Mouse (Mus musculus): Measurements from ENCODE around the gene Il1r1. TPM values are rescaled to one million over a fixed set of nuclear protein-coding genes. Genes with fewer than 3 reads are reported as not detected.

Il1r1 gene
- polyA plus RNA-seq, 1 experiment from 2014 or later: 1.7 TPM

DNA sequence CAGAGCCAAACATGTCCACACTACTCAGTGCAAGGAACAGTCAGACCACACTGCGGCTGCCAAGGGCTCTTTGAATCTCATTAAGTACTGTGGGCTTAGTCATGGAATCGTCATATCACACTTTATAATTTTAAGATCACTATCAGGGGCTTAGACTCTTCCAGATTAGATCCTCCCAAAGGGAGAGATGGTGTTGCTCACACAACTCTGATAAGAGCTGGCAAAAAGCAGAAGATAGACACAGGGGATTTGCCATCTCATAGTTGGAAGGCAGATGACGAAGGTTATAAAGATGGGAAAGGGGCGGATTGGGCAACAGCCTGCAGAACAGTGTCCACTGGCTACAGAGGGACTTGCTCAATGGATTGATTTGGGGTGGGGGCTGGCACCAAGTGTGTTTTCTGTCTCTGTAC is 130.6 kb downstream of the Il1r1 start:
- Histone ChIP-seq H3K36me3 (ENCODE audit: control insufficient read depth, insufficient read depth, low read length) (no peaks in the 10 kb centered on the region), H3K4me3 (ENCODE audit: low read depth, low read length) (no peak overlapping the region), H3K27ac (ENCODE audit: low read depth, low read length) (no peak overlapping the region), H3K4me2 (replicated peaks; ENCODE audit: low read depth, low read length) (no peak overlapping the region), H3K27me3 (ENCODE audit: control insufficient read depth, insufficient read depth, low read length) (no peaks in the 10 kb centered on the region), H3K4me1 (replicated peaks; ENCODE audit: control insufficient read depth, insufficient read depth, low read length) (no peaks in the 10 kb centered on the region), H3K9ac (ENCODE audit: low read depth, low read length) (no peak overlapping the region), H3K9me3 (ENCODE audit: control insufficient read depth, low read length) (no peaks in the 10 kb centered on the region)
- ATAC-seq (ENCODE audit: low FRiP score) (no peak), DNase-seq (ENCODE audit: low spot score) (no peak)
- 93% methylated on average over 4 of the region's 4 CpGs for WGBS

GRCm38 (mm10) chr1:40355904-40356521 is 131.1 kb downstream of the Il1r1 start:
- ATAC-seq (ENCODE audit: low FRiP score): no peak
- Histone ChIP-seq H3K27me3 (ENCODE audit: control insufficient read depth, insufficient read depth, low read length) (no peaks in the 10 kb centered on the region), H3K9me3 (ENCODE audit: control insufficient read depth, low read length) (no peaks in the 10 kb centered on the region), H3K4me3 (ENCODE audit: low read depth, low read length) (no peak overlapping the region), H3K36me3 (ENCODE audit: control insufficient read depth, insufficient read depth, low read length) (no peaks in the 10 kb centered on the region), H3K4me1 (replicated peaks; ENCODE audit: control insufficient read depth, insufficient read depth, low read length) (no peaks in the 10 kb centered on the region), H3K27ac (ENCODE audit: low read depth, low read length) (no peak overlapping the region), H3K4me2 (replicated peaks; ENCODE audit: low read depth, low read length) (no peak overlapping the region), H3K9ac (ENCODE audit: low read depth, low read length) (no peak overlapping the region)
- DNase-seq (ENCODE audit: low spot score): no peak
- WGBS: 86% methylated on average over 10 of the region's 10 CpGs

DNA sequence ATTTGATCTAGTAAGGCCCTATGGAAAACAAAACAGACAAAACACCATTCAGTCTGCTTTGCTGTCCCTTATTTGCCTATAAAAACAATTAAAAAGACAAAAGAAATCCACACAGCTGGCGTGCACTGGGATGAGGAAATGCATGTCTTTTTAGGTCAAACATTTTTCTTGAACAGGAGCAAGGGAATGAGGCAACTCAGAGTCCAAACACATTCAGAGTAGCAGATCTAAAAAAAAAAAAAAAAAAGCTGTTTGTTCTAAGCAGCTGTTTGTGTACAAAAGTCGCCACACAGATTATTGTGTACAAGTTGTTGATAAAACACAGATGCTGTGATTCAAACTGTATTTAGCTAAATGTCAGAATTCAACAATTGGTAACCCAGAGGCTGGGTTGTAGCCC is 133.0 kb downstream of the Il1r1 start:
- H3K36me3 ChIP-seq (ENCODE audit: control insufficient read depth, insufficient read depth, low read length): no peaks in the 10 kb centered on the region
- H3K4me3 ChIP-seq (ENCODE audit: low read depth, low read length): no peak overlapping the region
- no peak overlapping the region for H3K4me2 ChIP-seq (replicated peaks; ENCODE audit: low read depth, low read length)
- H3K27ac ChIP-seq (ENCODE audit: low read depth, low read length): no peak overlapping the region
- no peaks in the 10 kb centered on the region for H3K4me1 ChIP-seq (replicated peaks; ENCODE audit: control insufficient read depth, insufficient read depth, low read length)
- no peak for DNase-seq (ENCODE audit: low spot score)
- H3K27me3 ChIP-seq (ENCODE audit: control insufficient read depth, insufficient read depth, low read length): no peaks in the 10 kb centered on the region
- WGBS: 46% methylated on average over 2 of the region's 2 CpGs
- no peak for ATAC-seq (ENCODE audit: low FRiP score)
- H3K9me3 ChIP-seq (ENCODE audit: control insufficient read depth, low read length): no peaks in the 10 kb centered on the region
- H3K9ac ChIP-seq (ENCODE audit: low read depth, low read length): no peak overlapping the region

GRCm38 (mm10) chr1:40358351-40358750 is 133.5 kb downstream of the Il1r1 start:
- no peak for ATAC-seq (ENCODE audit: low FRiP score)
- Histone ChIP-seq H3K4me3 (ENCODE audit: low read depth, low read length) (no peak overlapping the region), H3K4me1 (replicated peaks; ENCODE audit: control insufficient read depth, insufficient read depth, low read length) (no peaks in the 10 kb centered on the region), H3K36me3 (ENCODE audit: control insufficient read depth, insufficient read depth, low read length) (no peaks in the 10 kb centered on the region), H3K27ac (ENCODE audit: low read depth, low read length) (no peak overlapping the region), H3K27me3 (ENCODE audit: control insufficient read depth, insufficient read depth, low read length) (no peaks in the 10 kb centered on the region), H3K9me3 (ENCODE audit: control insufficient read depth, low read length) (no peaks in the 10 kb centered on the region), H3K9ac (ENCODE audit: low read depth, low read length) (no peak overlapping the region), H3K4me2 (replicated peaks; ENCODE audit: low read depth, low read length) (no peak overlapping the region)
- WGBS: 76% methylated on average over 2 of the region's 2 CpGs
- DNase-seq (ENCODE audit: low spot score): no peak

DNA sequence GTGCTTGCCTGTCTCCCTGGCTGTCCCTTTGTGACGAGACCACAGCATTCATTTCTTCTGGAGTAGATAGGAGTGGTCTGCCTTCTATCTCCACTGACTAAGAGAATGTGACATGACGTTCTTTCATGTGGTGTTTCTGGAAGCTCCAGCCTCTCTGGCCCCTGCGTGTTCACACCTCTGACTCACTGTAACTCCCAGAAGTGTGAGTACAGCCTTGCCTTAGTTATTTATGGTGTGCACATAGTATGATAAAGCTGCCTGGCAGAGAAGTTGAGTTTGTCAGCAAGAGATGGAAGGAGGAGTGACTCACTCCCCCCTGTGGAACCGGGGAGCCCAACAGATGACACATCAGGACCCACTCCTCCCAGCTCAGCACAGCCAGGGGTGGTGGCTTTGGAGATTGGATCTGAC is 133.9 kb downstream of the Il1r1 start:
- Histone ChIP-seq H3K4me2 (replicated peaks; ENCODE audit: low read depth, low read length) (no peak overlapping the region), H3K9ac (ENCODE audit: low read depth, low read length) (no peak overlapping the region), H3K9me3 (ENCODE audit: control insufficient read depth, low read length) (no peaks in the 10 kb centered on the region), H3K4me3 (ENCODE audit: low read depth, low read length) (no peak overlapping the region), H3K4me1 (replicated peaks; ENCODE audit: control insufficient read depth, insufficient read depth, low read length) (no peaks in the 10 kb centered on the region), H3K27ac (ENCODE audit: low read depth, low read length) (no peak overlapping the region), H3K36me3 (ENCODE audit: control insufficient read depth, insufficient read depth, low read length) (no peaks in the 10 kb centered on the region), H3K27me3 (ENCODE audit: control insufficient read depth, insufficient read depth, low read length) (no peaks in the 10 kb centered on the region)
- DNase-seq (ENCODE audit: low spot score) (no peak), ATAC-seq (ENCODE audit: low FRiP score) (no peak)
- WGBS: 67% methylated on average over 4 of the region's 4 CpGs

- no peak overlapping the region for H3K4me3 ChIP-seq (ENCODE audit: low read depth, low read length)
- no peaks in the 10 kb centered on the region for H3K27me3 ChIP-seq (ENCODE audit: control insufficient read depth, insufficient read depth, low read length)
- H3K9me3 ChIP-seq (ENCODE audit: control insufficient read depth, low read length): no peaks in the 10 kb centered on the region
- no peak overlapping the region for H3K27ac ChIP-seq (ENCODE audit: low read depth, low read length)
- no peak overlapping the region for H3K4me2 ChIP-seq (replicated peaks; ENCODE audit: low read depth, low read length)
- ATAC-seq (ENCODE audit: low FRiP score): no peak
- H3K4me1 ChIP-seq (replicated peaks; ENCODE audit: control insufficient read depth, insufficient read depth, low read length): no peaks in the 10 kb centered on the region
- no peaks in the 10 kb centered on the region for H3K36me3 ChIP-seq (ENCODE audit: control insufficient read depth, insufficient read depth, low read length)
- DNase-seq (ENCODE audit: low spot score): no peak
- 70% methylated on average over 2 of the region's 2 CpGs for WGBS
- no peak overlapping the region for H3K9ac ChIP-seq (ENCODE audit: low read depth, low read length)
Observed at GRCm38 (mm10) chr1:40359731-40360130, 134.9 kb downstream of the Il1r1 start.

GRCm38 (mm10) chr1:40360969-40361368 is 136.1 kb downstream of the Il1r1 start:
- no peak overlapping the region for H3K4me2 ChIP-seq (replicated peaks; ENCODE audit: low read depth, low read length)
- ATAC-seq (ENCODE audit: low FRiP score) (no peak), DNase-seq (ENCODE audit: low spot score) (no peak)
- no peak overlapping the region for H3K27ac ChIP-seq (ENCODE audit: low read depth, low read length)
- no peaks in the 10 kb centered on the region for H3K9me3 ChIP-seq (ENCODE audit: control insufficient read depth, low read length)
- WGBS: 81% methylated on average over 7 of the region's 7 CpGs
- H3K4me3 ChIP-seq (ENCODE audit: low read depth, low read length): no peak overlapping the region
- no peak overlapping the region for H3K9ac ChIP-seq (ENCODE audit: low read depth, low read length)
- H3K27me3 ChIP-seq (ENCODE audit: control insufficient read depth, insufficient read depth, low read length): no peaks in the 10 kb centered on the region
- H3K36me3 ChIP-seq (ENCODE audit: control insufficient read depth, insufficient read depth, low read length): no peaks in the 10 kb centered on the region
- no peaks in the 10 kb centered on the region for H3K4me1 ChIP-seq (replicated peaks; ENCODE audit: control insufficient read depth, insufficient read depth, low read length)

DNA sequence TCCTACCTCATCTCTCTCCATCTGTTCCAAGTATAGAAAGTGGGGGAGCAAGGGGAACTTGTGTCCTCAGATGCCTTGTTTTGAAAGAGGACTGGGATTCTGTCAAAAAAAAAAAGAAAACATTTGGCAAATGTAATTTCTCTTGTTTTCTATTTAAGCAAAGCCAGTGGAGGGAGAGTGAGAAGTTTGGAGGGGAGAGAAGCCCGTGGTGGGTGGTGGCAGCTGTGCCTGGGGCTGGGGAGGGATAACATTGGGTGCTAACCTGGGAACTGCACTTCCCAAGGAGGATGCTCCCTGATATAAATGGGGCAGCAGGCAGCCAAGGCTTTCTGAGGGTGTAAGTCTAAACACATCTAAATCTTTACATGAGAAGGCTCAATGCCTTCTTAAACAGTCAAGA is 136.7 kb downstream of the Il1r1 start:
- no peak overlapping the region for H3K9ac ChIP-seq (ENCODE audit: low read depth, low read length)
- no peak for DNase-seq (ENCODE audit: low spot score)

GRCm38 (mm10) chr1:40362784-40363183 is 137.9 kb downstream of the Il1r1 start:
- 77% methylated on average over 11 of the region's 11 CpGs for WGBS
- no peak overlapping the region for H3K9ac ChIP-seq (ENCODE audit: low read depth, low read length)
- H3K4me3 ChIP-seq (ENCODE audit: low read depth, low read length): no peak overlapping the region
- H3K27me3 ChIP-seq (ENCODE audit: control insufficient read depth, insufficient read depth, low read length): no peaks in the 10 kb centered on the region
- no peaks in the 10 kb centered on the region for H3K36me3 ChIP-seq (ENCODE audit: control insufficient read depth, insufficient read depth, low read length)
- no peak overlapping the region for H3K27ac ChIP-seq (ENCODE audit: low read depth, low read length)
- H3K9me3 ChIP-seq (ENCODE audit: control insufficient read depth, low read length): no peaks in the 10 kb centered on the region
- H3K4me2 ChIP-seq (replicated peaks; ENCODE audit: low read depth, low read length): no peak overlapping the region
- ATAC-seq (ENCODE audit: low FRiP score): no peak
- no peaks in the 10 kb centered on the region for H3K4me1 ChIP-seq (replicated peaks; ENCODE audit: control insufficient read depth, insufficient read depth, low read length)
- DNase-seq (ENCODE audit: low spot score): no peak

More for the DNA sequence above, 136.7 kb downstream of the Il1r1 start:
- H3K27me3 ChIP-seq (ENCODE audit: control insufficient read depth, insufficient read depth, low read length): no peaks in the 10 kb centered on the region
- H3K36me3 ChIP-seq (ENCODE audit: control insufficient read depth, insufficient read depth, low read length): no peaks in the 10 kb centered on the region
- ATAC-seq (ENCODE audit: low FRiP score): no peak
- no peaks in the 10 kb centered on the region for H3K9me3 ChIP-seq (ENCODE audit: control insufficient read depth, low read length)
- H3K27ac ChIP-seq (ENCODE audit: low read depth, low read length): no peak overlapping the region
- H3K4me1 ChIP-seq (replicated peaks; ENCODE audit: control insufficient read depth, insufficient read depth, low read length): no peaks in the 10 kb centered on the region
- WGBS: 48% methylated on average over 1 of the region's 1 CpGs
- H3K4me3 ChIP-seq (ENCODE audit: low read depth, low read length): no peak overlapping the region
- no peak overlapping the region for H3K4me2 ChIP-seq (replicated peaks; ENCODE audit: low read depth, low read length)
